Mouse (Mus musculus): Measurements from ENCODE around the gene C1qtnf2. TPM values are rescaled to one million over a fixed set of nuclear protein-coding genes. Genes with fewer than 3 reads are reported as not detected.
A peak's percentile ranks its signal among the peaks of the same experiment; 100 is the strongest.

C1qtnf2 gene
- polyA plus RNA-seq (2021): not detected

DNA sequence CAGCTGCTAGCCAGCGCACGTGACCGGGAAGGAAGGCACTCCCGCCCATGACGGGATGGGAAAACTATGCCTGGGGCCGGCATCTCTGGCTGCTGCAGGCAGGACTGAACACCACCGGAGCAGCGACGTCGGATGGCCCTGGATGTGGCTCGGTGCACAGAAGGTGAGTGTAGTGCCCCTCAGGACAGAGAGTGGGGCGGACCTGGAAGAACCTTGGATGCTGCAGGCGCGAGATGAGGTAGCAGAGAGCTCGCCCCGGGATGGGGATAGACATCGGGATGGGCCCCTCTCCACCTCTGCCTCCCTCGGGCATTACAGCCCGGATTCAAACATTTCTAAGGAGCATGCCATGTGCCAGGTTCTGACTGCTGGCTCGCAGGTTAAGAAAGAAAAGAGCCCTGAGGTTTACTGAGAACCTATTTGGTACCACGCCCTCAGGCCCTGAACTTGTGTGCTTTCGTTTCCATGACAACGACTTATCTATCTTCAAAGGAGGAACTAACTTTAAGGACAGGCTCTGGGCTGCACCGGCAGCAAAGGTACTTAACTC is at the start of gene C1qtnf2:
Gene C1qtnf2 (plus strand): TSS at position 52 of the 550 bp plus-strand sequence.
- in situ Hi-C loops (cut with MboI; ENCODE audit: low pct_unique_long_range_greater_than_20kb): no loop called here
- DNase-seq (ENCODE audit: low read depth, low spot score): no peak
- ChIA-PET CTCF (no interaction called here), POLR2A (no interaction called here)
- no peak for TF ChIP-seq CTCF (IDR thresholded peaks at IDR 0.05)
- peaks cover 3% of the 10 kb centered on the region for H3K27me3 ChIP-seq
- ATAC-seq: no peak

DNA sequence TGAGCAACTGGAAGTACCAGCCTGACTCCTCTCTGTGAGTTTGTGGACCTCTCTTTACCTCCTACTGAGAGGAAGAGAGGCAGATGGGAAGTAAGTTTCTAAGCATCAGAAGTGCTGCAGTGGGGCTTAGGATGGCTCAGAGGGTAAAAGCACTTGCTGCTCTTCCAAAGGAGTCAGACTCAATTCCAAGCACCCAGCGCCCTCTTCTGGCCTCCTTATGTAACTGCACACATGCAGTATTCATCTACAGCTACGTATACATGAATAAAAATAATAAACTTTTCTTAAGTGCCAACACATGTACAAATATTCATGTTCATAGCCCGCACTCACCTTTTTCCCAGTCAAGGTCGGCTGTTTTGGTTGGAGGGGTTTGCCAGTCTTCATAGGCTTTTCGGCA is 49.7 kb upstream of the C1qtnf2 start:
- CTCF ChIA-PET: interaction anchor here (2.0 kb wide), 1 partner anchor 12 kb away, joined by 12 read pairs; no protein-coding TSS in a partner anchor
- in situ Hi-C loops (cut with MboI; ENCODE audit: low pct_unique_long_range_greater_than_20kb): no loop called here

GRCm38 (mm10) chr11:43425166-43425709 is 48.8 kb upstream of the C1qtnf2 start:
- peaks cover 7% of the 10 kb centered on the region for H3K27me3 ChIP-seq
- ATAC-seq (no peak), DNase-seq (ENCODE audit: low read depth, low spot score) (no peak)
- in situ Hi-C loops (cut with MboI; ENCODE audit: low pct_unique_long_range_greater_than_20kb): no loop called here
- ChIA-PET CTCF (interaction anchor here (1.1 to 2.0 kb wide), 2 partner anchors 9 to 13 kb away, joined by 4 to 12 read pairs; no protein-coding TSS in a partner anchor), POLR2A (no interaction called here)
- TF ChIP-seq CTCF (IDR thresholded peaks at IDR 0.05): no peak

More for the DNA sequence above, 49.7 kb upstream of the C1qtnf2 start:
- POLR2A ChIA-PET: no interaction called here
- ATAC-seq: no peak
- peaks cover 7% of the 10 kb centered on the region for H3K27me3 ChIP-seq
- TF ChIP-seq CTCF (IDR thresholded peaks at IDR 0.05): peak; percentile 38
- no peak for DNase-seq (ENCODE audit: low read depth, low spot score)

- DNase-seq (ENCODE audit: low read depth, low spot score) (no peak), ATAC-seq (peak; percentile 88)
- ChIA-PET CTCF (interaction anchor here (1.1 to 2.0 kb wide), 2 partner anchors 9 to 13 kb away, joined by 4 to 12 read pairs; no protein-coding TSS in a partner anchor), POLR2A (no interaction called here)
- peaks cover 7% of the 10 kb centered on the region for H3K27me3 ChIP-seq
- no peak for TF ChIP-seq CTCF (IDR thresholded peaks at IDR 0.05)
- in situ Hi-C loops (cut with MboI; ENCODE audit: low pct_unique_long_range_greater_than_20kb): no loop called here
Observed at GRCm38 (mm10) chr11:43425824-43426413, 48.2 kb upstream of the C1qtnf2 start, which contains the start of gene Pttg1. Gene Pttg1, minus strand, starts transcription at chr11:43426251.

DNA sequence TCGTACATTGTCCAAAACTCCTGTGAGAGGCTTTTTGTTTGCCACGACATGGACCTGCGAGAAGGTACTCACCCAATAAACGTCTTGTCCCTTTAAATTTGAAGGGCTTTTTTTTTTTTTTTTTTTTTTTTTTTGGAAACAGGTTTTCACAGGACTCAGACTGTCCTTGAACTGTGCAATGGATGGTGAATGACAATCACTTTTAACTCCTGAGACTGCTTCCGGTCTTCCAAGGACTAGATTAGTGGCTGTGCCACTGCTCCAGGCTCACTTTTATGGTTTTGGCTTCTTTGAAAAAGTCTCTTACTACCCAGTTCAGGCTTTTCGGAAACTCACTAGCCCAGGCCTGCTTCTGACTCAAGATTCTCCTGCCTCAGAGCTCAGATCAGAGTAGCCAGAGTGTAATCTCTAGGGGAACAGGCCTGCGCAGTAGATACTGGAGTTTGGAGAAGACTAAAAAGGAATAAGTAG is 47.6 kb upstream of the C1qtnf2 start:
- ATAC-seq: no peak
- no peak for DNase-seq (ENCODE audit: low read depth, low spot score)
- in situ Hi-C loops (cut with MboI; ENCODE audit: low pct_unique_long_range_greater_than_20kb): no loop called here
- POLR2A ChIA-PET: no interaction called here
- TF ChIP-seq CTCF (IDR thresholded peaks at IDR 0.05): no peak
- CTCF ChIA-PET: interaction anchor here (2.0 kb wide), 1 partner anchor 14 kb away, joined by 12 read pairs; no protein-coding TSS in a partner anchor
- H3K27me3 ChIP-seq: peaks cover 5% of the 10 kb centered on the region

- H3K27me3 ChIP-seq: no peaks in the 10 kb centered on the region
- CTCF ChIA-PET: no interaction called here
- TF ChIP-seq CTCF (IDR thresholded peaks at IDR 0.05): no peak
- peak; percentile 51 for DNase-seq (ENCODE audit: low read depth, low spot score)
- ATAC-seq: peak; percentile 80
- POLR2A ChIA-PET: no interaction called here
- in situ Hi-C loops (cut with MboI; ENCODE audit: low pct_unique_long_range_greater_than_20kb): no loop called here
Observed at GRCm38 (mm10) chr11:43433254-43434023, 40.6 kb upstream of the C1qtnf2 start, which contains the start of gene Slu7. Gene Slu7, plus strand, starts transcription at chr11:43433744.

GRCm38 (mm10) chr11:43434024-43434407 is 40.1 kb upstream of the C1qtnf2 start:
- TF ChIP-seq CTCF (IDR thresholded peaks at IDR 0.05): no peak
- no peaks in the 10 kb centered on the region for H3K27me3 ChIP-seq
- in situ Hi-C loops (cut with MboI; ENCODE audit: low pct_unique_long_range_greater_than_20kb): no loop called here
- ChIA-PET CTCF (no interaction called here), POLR2A (no interaction called here)
- ATAC-seq (peak; percentile 33), DNase-seq (ENCODE audit: low read depth, low spot score) (peak; percentile 2)

GRCm38 (mm10) chr11:43441121-43441520 is 33.0 kb upstream of the C1qtnf2 start:
- in situ Hi-C loops (cut with MboI; ENCODE audit: low pct_unique_long_range_greater_than_20kb): no loop called here

DNA sequence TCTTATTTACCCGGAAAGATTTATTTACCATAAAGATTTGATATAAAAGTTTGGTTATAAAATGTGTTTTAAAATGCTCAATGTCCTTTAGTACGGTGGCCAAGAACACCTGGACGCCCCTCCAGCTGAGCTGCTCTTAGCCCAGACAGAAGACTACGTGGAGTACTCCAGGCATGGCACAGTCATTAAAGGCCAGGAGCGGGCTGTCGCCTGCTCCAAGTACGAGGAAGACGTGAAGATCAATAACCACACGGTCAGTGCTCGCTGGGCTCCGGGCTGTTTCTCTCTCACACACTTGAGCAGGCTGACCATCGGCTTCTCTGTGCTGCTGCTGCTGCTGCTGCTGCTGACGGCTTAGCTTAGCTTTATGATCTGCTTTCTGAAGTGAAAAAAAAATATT is 30.9 kb upstream of the C1qtnf2 start:
- ChIA-PET CTCF (no interaction called here), POLR2A (no interaction called here)
- DNase-seq (ENCODE audit: low read depth, low spot score) (no peak), ATAC-seq (no peak)
- in situ Hi-C loops (cut with MboI; ENCODE audit: low pct_unique_long_range_greater_than_20kb): no loop called here
- no peaks in the 10 kb centered on the region for H3K27me3 ChIP-seq
- TF ChIP-seq CTCF (IDR thresholded peaks at IDR 0.05): no peak

More at GRCm38 (mm10) chr11:43441121-43441520, 33.0 kb upstream of the C1qtnf2 start:
- no peak for DNase-seq (ENCODE audit: low read depth, low spot score)
- TF ChIP-seq CTCF (IDR thresholded peaks at IDR 0.05): no peak
- CTCF ChIA-PET: no interaction called here
- no peak for ATAC-seq
- no peaks in the 10 kb centered on the region for H3K27me3 ChIP-seq
- POLR2A ChIA-PET: no interaction called here

DNA sequence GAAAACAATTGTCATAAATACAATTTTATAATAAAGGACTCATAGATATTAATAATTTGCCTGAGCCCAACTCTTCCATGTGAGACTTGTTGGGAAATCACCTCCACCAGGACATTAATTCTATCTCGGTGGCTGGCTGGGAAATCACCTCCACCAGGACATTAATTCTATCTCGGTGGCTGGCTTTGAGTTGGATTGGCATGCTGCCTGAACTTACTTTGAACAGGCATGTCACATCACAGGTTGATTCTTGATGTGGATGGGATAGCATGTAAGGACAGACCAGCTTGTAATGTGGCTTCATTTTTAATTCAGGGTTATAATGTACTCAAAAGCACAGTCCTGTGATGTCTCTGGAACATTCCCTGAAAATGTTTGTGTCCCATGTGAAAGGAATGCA is 24.2 kb upstream of the C1qtnf2 start:
- H3K27me3 ChIP-seq: no peaks in the 10 kb centered on the region
- no peak for DNase-seq (ENCODE audit: low read depth, low spot score)
- ChIA-PET POLR2A (no interaction called here), CTCF (no interaction called here)
- in situ Hi-C loops (cut with MboI; ENCODE audit: low pct_unique_long_range_greater_than_20kb): no loop called here
- ATAC-seq: no peak
- TF ChIP-seq CTCF (IDR thresholded peaks at IDR 0.05): no peak
